Mouse (Mus musculus): ENCODE results near the gene Strn3. TPM values are rescaled to one million over a fixed set of nuclear protein-coding genes. Genes with fewer than 3 reads are reported as not detected.

The Strn3 gene
- total RNA-seq (2015): 28.1 and 31.0 TPM in 2 replicates
- total RNA-seq (2017): 49.2 and 59.5 TPM in 2 replicates

- ATAC-seq (ENCODE audit: poor library complexity, severe bottlenecking): peak; percentile 87
Measured at GRCm38 (mm10) chr12:51691845-51692632, at the start of gene Strn3. Strn3 (minus strand) TSS chr12:51691897.

- no peak for ATAC-seq (ENCODE audit: poor library complexity, severe bottlenecking)
Measured at GRCm38 (mm10) chr12:51736807-51737206, 45.1 kb upstream of the Strn3 start.

- no peak for ATAC-seq (ENCODE audit: poor library complexity, severe bottlenecking)
Measured at GRCm38 (mm10) chr12:51736381-51736780, 44.7 kb upstream of the Strn3 start.

GRCm38 (mm10) chr12:51735840-51736271 is 44.2 kb upstream of the Strn3 start:
- no peak for ATAC-seq (ENCODE audit: poor library complexity, severe bottlenecking)

GRCm38 (mm10) chr12:51734605-51735211 is 43.0 kb upstream of the Strn3 start:
- no peak for ATAC-seq (ENCODE audit: poor library complexity, severe bottlenecking)

GRCm38 (mm10) chr12:51729827-51730226 is 38.1 kb upstream of the Strn3 start:
- ATAC-seq (ENCODE audit: poor library complexity, severe bottlenecking): no peak

- no peak for ATAC-seq (ENCODE audit: poor library complexity, severe bottlenecking)
Measured at GRCm38 (mm10) chr12:51729058-51729457, 37.4 kb upstream of the Strn3 start.

GRCm38 (mm10) chr12:51721836-51722235 is 30.1 kb upstream of the Strn3 start:
- ATAC-seq (ENCODE audit: poor library complexity, severe bottlenecking): no peak

- peak; percentile 97 for ATAC-seq (ENCODE audit: poor library complexity, severe bottlenecking)
Measured at GRCm38 (mm10) chr12:51718617-51719016, 26.9 kb upstream of the Strn3 start.

- no peak for ATAC-seq (ENCODE audit: poor library complexity, severe bottlenecking)
Measured at GRCm38 (mm10) chr12:51712685-51713084, 21.0 kb upstream of the Strn3 start.

GRCm38 (mm10) chr12:51710154-51710553 is 18.5 kb upstream of the Strn3 start:
- no peak for ATAC-seq (ENCODE audit: poor library complexity, severe bottlenecking)

GRCm38 (mm10) chr12:51709741-51710140 is 18.0 kb upstream of the Strn3 start:
- ATAC-seq (ENCODE audit: poor library complexity, severe bottlenecking): no peak

GRCm38 (mm10) chr12:51708941-51709686 is 17.4 kb upstream of the Strn3 start:
- ATAC-seq (ENCODE audit: poor library complexity, severe bottlenecking): no peak

GRCm38 (mm10) chr12:51706673-51707235 is 15.1 kb upstream of the Strn3 start:
- no peak for ATAC-seq (ENCODE audit: poor library complexity, severe bottlenecking)

- ATAC-seq (ENCODE audit: poor library complexity, severe bottlenecking): no peak
Measured at GRCm38 (mm10) chr12:51705778-51706177, 14.1 kb upstream of the Strn3 start.

GRCm38 (mm10) chr12:51704572-51704971 is 12.9 kb upstream of the Strn3 start:
- no peak for ATAC-seq (ENCODE audit: poor library complexity, severe bottlenecking)

- peak; percentile 78 for ATAC-seq (ENCODE audit: poor library complexity, severe bottlenecking)
Measured at GRCm38 (mm10) chr12:51703859-51704258, 12.2 kb upstream of the Strn3 start.

- ATAC-seq (ENCODE audit: poor library complexity, severe bottlenecking): no peak
Measured at GRCm38 (mm10) chr12:51701723-51702122, 10.0 kb upstream of the Strn3 start.

GRCm38 (mm10) chr12:51699623-51700393 is 8.1 kb upstream of the Strn3 start:
- peak; percentile 34 for ATAC-seq (ENCODE audit: poor library complexity, severe bottlenecking)

- ATAC-seq (ENCODE audit: poor library complexity, severe bottlenecking): no peak
Measured at GRCm38 (mm10) chr12:51696157-51696556, 4.5 kb upstream of the Strn3 start.
